Mouse (Mus musculus) stomach, embryonic 14.5 days (tissue): Measurements from ENCODE around the gene Myrip. TPM values are rescaled to one million over a fixed set of nuclear protein-coding genes. Genes with fewer than 3 reads are reported as not detected.

ENCODE experiments used
- ATAC-seq: fragments of 200-750 bp; cut with Nextera tagmentation; 2 replicates; pipeline ENCODE4 v1.8.0; 2017; ENCODE audit warnings: low read depth, moderate TSS enrichment; ENCODE audit not compliant: insufficient number of reproducible peaks, insufficient read depth, low FRiP score
- H3K27ac ChIP-seq: fragments of 300-500 bp; sonication (generic); 2 replicates; pipeline ENCODE4 v1.5.1; 2014; ENCODE audit warnings: mild to moderate bottlenecking, low read length, moderate library complexity, mixed read lengths
- H3K27me3 ChIP-seq: fragments of 300-500 bp; sonication (generic); 2 replicates; pipeline ENCODE4 v1.6.1; 2014; ENCODE audit warnings: low read length, control low read depth, mixed read lengths; ENCODE audit not compliant: control insufficient read depth, insufficient read depth
- H3K36me3 ChIP-seq: fragments of 300-500 bp; sonication (generic); 2 replicates; pipeline ENCODE4 v1.6.1; 2014; ENCODE audit warnings: mild to moderate bottlenecking, control low read depth, low read length, moderate library complexity, mixed read lengths; ENCODE audit not compliant: control insufficient read depth, insufficient read depth
- H3K4me1 ChIP-seq: fragments of 300-500 bp; sonication (generic); 2 replicates; pipeline ENCODE4 v1.6.1; 2014; ENCODE audit warnings: low read length, control low read depth, mixed read lengths; ENCODE audit not compliant: control insufficient read depth, insufficient read depth
- H3K4me2 ChIP-seq: fragments of 300-500 bp; sonication (generic); replicated peaks from 2 replicates; pipeline ENCODE4 v1.6.1; 2014; ENCODE audit warnings: low read depth, low read length, control low read depth
- H3K4me3 ChIP-seq: fragments of 300-500 bp; sonication (generic); 2 replicates; pipeline ENCODE4 v1.5.1; 2014; ENCODE audit warnings: low read depth, low read length, control low read depth
- H3K9ac ChIP-seq: fragments of 300-500 bp; sonication (generic); replicated peaks from 2 replicates; pipeline ENCODE4 v1.6.1; 2014; ENCODE audit warnings: low read depth, mild to moderate bottlenecking, control low read depth, low read length, moderate library complexity, mixed read lengths
- H3K9me3 ChIP-seq: fragments of 300-500 bp; sonication (generic); 2 replicates; pipeline ENCODE4 v1.6.1; 2016; ENCODE audit warnings: low read depth, low read length, control low read depth; ENCODE audit not compliant: control insufficient read depth
- WGBS: fragments of 180-500 bp; shearing (Covaris S2); extraction: QIAGEN DNeasy Blood & Tissue Kit; methylation state at CpG from one replicate; pipeline ENCODE4 v1.1.7; 2014; 5-methylcytosine and 5-hydroxymethylcytosine counted together
- polyA plus RNA-seq: library from polyadenylated mRNA; unstranded; fragments of >200 nt; fragmentation: Nextera tagmentation; extraction: Ambion mirVana; gene quantifications from 2 replicates; pipeline ENCODE4 v1.2.1, GENCODE M21; 2014

Gene Myrip
- polyA plus RNA-seq, 1 experiment from 2014 or later, result 0.30 TPM

DNA sequence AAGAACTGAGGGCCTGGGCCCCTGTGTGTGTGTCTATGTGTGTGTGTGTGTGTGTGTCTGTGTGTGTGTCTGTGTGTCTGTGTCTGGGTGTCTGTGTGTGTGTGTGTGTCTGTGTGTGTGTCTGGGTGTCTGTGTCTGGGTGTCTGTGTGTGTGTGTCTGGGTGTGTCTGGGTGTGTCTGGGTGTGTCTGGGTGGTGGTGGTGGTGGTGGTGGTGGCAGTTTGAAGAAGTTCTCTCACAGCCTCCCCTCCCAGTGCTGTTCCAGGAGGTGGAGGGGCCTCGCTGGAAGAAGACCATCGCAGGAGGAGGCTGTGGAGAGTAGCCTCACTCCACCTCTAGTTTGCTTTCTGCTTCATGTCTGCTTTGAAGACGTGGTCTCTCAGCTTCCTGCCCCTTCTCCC, 180.3 kb downstream of the Myrip start:
- WGBS, result 68% methylated on average over 3 of the region's 3 CpGs
- Histone ChIP-seq H3K36me3 (no peaks in the 10 kb centered on the region), H3K9me3 (no peaks in the 10 kb centered on the region), H3K4me3 (no peak overlapping the region), H3K27ac (no peak overlapping the region), H3K27me3 (no peaks in the 10 kb centered on the region), H3K4me2 (no peak overlapping the region), H3K4me1 (peaks cover 6% of the 10 kb centered on the region; the same call in 1 of the 2 replicates), H3K9ac (no peak overlapping the region)
- ATAC-seq, result no peak

DNA sequence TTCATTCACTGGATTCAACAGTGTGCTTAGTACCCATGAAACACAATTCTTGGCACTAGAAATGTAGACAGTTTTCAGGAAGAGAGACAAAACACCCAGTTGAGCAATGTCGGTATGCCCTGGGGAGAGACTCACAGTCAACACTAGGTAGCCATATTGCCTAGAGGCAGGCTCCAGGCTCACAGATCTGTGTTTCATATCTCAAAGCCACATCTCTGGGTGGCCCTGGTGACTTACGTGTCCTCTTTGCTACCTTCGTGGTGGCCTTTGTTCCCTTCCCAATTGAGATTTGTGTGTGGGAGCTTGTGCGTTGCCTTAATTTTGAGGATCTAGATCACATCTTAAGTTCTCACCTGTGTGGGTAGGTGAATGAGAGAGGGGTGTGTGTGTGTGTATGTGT, 181.1 kb downstream of the Myrip start:
- H3K27me3 ChIP-seq, result no peaks in the 10 kb centered on the region
- no peak overlapping the region for H3K4me2 ChIP-seq
- ATAC-seq, result no peak
- H3K36me3 ChIP-seq, result no peaks in the 10 kb centered on the region
- no peaks in the 10 kb centered on the region for H3K9me3 ChIP-seq
- peaks cover 6% of the 10 kb centered on the region; the same call in 1 of the 2 replicates for H3K4me1 ChIP-seq
- no peak overlapping the region for H3K4me3 ChIP-seq
- WGBS, result 93% methylated on average over 4 of the region's 4 CpGs
- no peak overlapping the region for H3K9ac ChIP-seq
- no peak overlapping the region for H3K27ac ChIP-seq

DNA sequence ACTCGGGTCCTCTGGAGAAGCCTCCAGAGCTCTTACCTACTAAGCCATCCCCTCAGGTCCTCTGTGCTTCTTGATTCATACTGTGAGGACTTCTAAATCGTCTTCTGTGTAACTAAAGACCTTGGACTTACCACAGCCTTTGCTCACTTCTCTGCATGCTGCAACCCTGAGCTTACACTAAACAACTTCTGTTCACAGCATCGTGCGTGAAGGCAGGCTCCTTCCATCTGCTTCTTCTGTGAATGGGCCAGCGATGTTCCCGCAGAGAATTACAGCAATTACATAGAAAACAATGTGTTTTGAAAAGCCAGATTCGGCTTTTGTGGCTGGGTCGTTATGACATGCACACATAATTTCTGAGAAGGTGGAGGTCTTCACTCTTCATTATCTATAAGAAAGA, 181.8 kb downstream of the Myrip start:
- H3K36me3 ChIP-seq, result no peaks in the 10 kb centered on the region
- H3K27ac ChIP-seq, result no peak overlapping the region
- no peaks in the 10 kb centered on the region for H3K27me3 ChIP-seq
- H3K4me1 ChIP-seq, result peaks cover 3% of the 10 kb centered on the region; the same call in 1 of the 2 replicates
- H3K9ac ChIP-seq, result no peak overlapping the region
- no peak overlapping the region for H3K4me3 ChIP-seq
- WGBS, result 81% methylated on average over 8 of the region's 8 CpGs
- no peaks in the 10 kb centered on the region for H3K9me3 ChIP-seq
- no peak for ATAC-seq
- no peak overlapping the region for H3K4me2 ChIP-seq

DNA sequence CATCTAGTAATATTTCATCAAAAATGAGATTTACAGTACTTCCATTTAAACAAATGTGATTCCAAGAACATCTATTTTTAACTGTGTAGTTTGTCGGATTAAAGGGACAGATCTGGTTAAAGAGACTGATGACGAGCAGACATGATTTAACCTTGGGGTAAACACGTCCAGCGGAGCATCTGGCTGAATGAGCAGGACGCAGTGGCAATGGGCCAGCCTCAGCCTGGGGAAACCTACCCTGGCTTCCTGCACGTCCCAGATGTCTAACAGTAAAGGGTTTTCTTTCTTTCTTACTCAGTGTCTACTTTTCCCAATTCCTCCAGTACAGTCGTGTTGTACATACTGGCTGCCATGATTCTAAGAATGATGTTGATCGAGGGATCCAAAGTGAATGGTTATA, 185.8 kb downstream of the Myrip start:
- no peaks in the 10 kb centered on the region for H3K9me3 ChIP-seq
- WGBS, result 57% methylated on average over 8 of the region's 8 CpGs
- no peak overlapping the region for H3K27ac ChIP-seq
- no peaks in the 10 kb centered on the region for H3K27me3 ChIP-seq
- no peaks in the 10 kb centered on the region for H3K4me1 ChIP-seq
- H3K9ac ChIP-seq, result no peak overlapping the region
- H3K4me2 ChIP-seq, result no peak overlapping the region
- no peaks in the 10 kb centered on the region for H3K36me3 ChIP-seq
- no peak for ATAC-seq
- H3K4me3 ChIP-seq, result no peak overlapping the region

DNA sequence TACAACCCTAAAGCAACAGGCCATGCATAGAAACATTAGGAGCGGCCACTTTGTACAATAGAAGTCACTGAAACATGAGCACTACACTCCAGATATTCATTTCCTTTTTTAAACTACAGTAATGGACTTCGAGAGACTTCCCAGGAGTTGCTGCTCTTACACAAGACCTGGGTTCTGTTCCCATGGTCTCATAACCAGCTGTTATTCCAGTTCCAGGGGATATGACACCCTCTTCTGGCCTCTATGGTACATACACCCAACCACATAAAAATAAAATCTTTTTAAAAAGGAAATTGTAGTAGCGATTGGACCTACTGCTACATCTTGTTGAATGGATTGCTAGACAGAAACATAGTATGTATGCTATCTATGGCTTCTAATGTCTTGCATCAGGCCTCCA, 190.2 kb downstream of the Myrip start:
- WGBS, result 84% methylated on average over 3 of the region's 3 CpGs
- no peaks in the 10 kb centered on the region for H3K27me3 ChIP-seq
- no peaks in the 10 kb centered on the region for H3K9me3 ChIP-seq

DNA sequence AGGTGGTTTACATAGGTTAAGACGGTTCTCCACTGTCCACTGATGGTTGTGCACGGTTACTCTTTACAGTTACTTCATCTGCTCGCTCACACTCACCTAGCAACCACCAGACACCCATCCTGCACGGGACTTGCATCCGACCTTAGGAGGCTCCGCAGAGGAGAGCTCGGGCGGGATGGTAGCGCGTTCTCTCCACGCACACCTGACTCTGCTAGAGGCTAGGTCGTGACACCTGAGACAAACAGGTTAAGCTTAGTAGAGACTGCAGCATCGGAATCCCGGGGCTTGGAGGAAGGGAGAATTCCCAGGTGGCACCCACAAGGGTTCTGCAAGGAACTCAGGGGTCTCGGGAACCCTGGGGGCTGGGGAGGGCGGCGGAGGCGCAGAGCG, 190.7 kb downstream of the Myrip start, which contains the start of gene Eif1b:
Eif1b (plus strand) TSS at position 223 of the 390 bp plus-strand sequence.
- peaks cover 9% of the 10 kb centered on the region; the same call in 1 of the 2 replicates for H3K4me1 ChIP-seq
- WGBS, result 2% methylated on average over 18 of the region's 19 CpGs
- peak within 1 kb of the TSS; percentile 71 for H3K4me2 ChIP-seq
- peaks cover 21% of the 10 kb centered on the region for H3K36me3 ChIP-seq
- H3K9ac ChIP-seq, result peak within 1 kb of the TSS; percentile 95
- H3K27me3 ChIP-seq, result no peaks in the 10 kb centered on the region
- H3K4me3 ChIP-seq, result peak within 1 kb of the TSS; percentile 96
- peak within 1 kb of the TSS; percentile 83 for H3K27ac ChIP-seq
- no peaks in the 10 kb centered on the region for H3K9me3 ChIP-seq
- ATAC-seq, result peak; percentile 20; the same call in 1 of the 2 replicates

More for the DNA sequence above, 190.2 kb downstream of the Myrip start:
- peaks cover 9% of the 10 kb centered on the region; the same call in 1 of the 2 replicates for H3K4me1 ChIP-seq
- H3K4me3 ChIP-seq, result peak overlapping the region; percentile 96
- peak overlapping the region; percentile 71 for H3K4me2 ChIP-seq
- no peak overlapping the region for H3K9ac ChIP-seq
- H3K27ac ChIP-seq, result no peak overlapping the region
- ATAC-seq, result no peak
- peaks cover 21% of the 10 kb centered on the region for H3K36me3 ChIP-seq

DNA sequence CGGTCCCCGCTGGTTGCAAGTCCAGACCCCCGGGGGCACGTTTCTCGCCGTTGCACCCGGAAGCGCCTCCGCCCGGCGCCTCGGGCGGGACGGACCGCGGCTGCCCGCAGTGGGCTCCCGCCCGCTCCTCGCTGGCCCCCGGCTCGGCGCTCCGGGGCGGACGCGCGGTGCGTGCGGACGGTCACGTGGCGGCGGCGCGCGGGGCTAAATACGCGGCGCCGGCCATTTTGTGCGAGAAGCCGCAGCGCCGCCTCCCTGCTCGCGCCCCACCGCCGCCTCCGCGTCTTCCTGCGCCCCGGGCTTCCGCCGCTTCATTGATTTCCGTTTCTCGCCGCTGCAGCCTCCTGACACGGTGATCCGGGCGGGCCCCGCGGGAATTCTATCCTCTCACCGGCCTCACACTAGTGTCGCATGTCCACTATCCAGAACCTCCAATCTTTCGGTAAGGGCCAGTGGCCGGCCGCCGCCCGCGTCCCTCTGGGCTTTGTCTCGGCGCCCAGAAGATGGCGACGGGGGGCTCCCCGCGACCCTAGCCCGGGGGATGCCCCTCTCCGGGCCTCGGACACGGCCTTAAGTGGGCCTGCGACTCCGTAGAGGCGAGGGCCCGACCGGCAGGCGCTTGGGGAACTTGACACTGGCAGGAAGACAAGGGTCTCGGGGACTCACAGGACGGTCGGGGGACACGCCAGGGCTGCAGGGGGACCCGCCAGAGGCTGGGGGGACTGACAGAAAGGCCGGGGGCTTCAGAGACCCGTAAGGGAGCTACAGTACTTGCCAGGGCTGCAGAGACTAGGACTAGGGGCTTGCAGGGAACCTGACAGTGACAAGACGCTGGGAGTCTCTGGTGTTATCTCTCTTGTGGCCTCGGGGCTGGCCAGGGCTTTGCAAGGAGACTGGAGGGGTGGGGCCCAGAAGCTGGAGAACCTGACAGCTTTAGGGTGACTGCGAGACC, 191.4 kb downstream of the Myrip start:
- Histone ChIP-seq H3K4me2 (peak overlapping the region; percentile 71), H3K4me3 (peak overlapping the region; percentile 96), H3K27me3 (no peaks in the 10 kb centered on the region), H3K27ac (peak overlapping the region; percentile 83), H3K4me1 (peaks cover 9% of the 10 kb centered on the region; the same call in 1 of the 2 replicates), H3K9me3 (no peaks in the 10 kb centered on the region), H3K9ac (peak overlapping the region; percentile 95), H3K36me3 (peaks cover 21% of the 10 kb centered on the region)
- peak; percentile 86 for ATAC-seq
- under 1% methylated on average over 75 of the region's 97 CpGs for WGBS

DNA sequence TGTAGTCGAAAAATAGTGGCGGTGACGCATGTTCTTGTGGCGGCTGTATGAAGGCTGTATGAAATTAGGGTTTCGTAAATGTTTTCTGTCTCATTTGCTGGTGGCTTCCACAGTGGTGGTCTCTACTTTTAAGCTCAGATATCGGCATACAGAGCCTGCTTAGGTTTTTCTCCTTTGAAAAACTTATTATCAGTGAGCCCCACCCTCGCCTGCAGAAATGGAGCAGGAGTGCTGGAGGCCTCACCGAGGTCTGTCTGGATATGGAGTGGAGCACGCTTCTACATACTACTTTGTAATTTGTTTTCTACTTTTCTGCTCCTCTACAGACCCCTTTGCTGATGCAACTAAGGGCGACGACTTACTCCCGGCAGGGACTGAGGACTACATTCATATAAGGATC, 192.5 kb downstream of the Myrip start:
- Histone ChIP-seq H3K36me3 (peaks cover 21% of the 10 kb centered on the region), H3K27me3 (no peaks in the 10 kb centered on the region), H3K4me1 (peaks cover 9% of the 10 kb centered on the region; the same call in 1 of the 2 replicates), H3K27ac (no peak overlapping the region), H3K9me3 (no peaks in the 10 kb centered on the region), H3K4me3 (peak overlapping the region; percentile 96), H3K4me2 (peak overlapping the region; percentile 71), H3K9ac (peak overlapping the region; percentile 95)
- no peak for ATAC-seq
- 68% methylated on average over 12 of the region's 12 CpGs for WGBS
